Mouse (Mus musculus) inflammation-experienced regulatory T-cells, adult 16 weeks (primary cell): ENCODE results near the gene 4930544G11Rik. TPM values are rescaled to one million over a fixed set of nuclear protein-coding genes. Genes with fewer than 3 reads are reported as not detected.

Source experiments
- polyA plus RNA-seq: library from polyadenylated mRNA; unstranded; fragments of 100-300 nt; shearing (Covaris generic); gene quantifications from one replicate; pipeline ENCODE4 v1.2.1, GENCODE M21; 2017

4930544G11Rik gene
- not detected for polyA plus RNA-seq

DNA sequence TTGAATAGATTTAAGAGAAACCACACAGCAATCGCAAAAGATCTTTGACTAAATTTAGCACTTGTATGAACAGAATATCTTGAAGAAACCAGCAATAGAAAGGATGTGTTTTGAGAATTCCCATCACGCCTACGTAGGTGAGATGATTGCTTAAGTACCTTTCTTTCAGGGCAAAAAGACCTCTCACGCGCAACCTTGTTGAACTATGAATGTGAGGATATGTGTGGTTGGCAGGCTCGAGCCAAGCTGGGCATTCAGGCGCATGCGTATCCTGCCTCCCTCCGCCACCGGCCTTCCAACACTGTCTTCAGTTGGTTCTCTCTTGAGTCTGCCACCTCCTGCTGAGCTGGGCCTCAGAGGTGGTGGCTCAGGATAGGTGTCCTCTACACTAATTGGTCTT is at the start of gene 4930544G11Rik:
TSS of gene 4930544G11Rik (plus strand) at position 301 of the 400 bp plus-strand sequence.

Other genes starting within 250 kb of the 4930544G11Rik start
- 4.6 TPM for gene Prdm5, start 173.6 kb upstream of the 4930544G11Rik start, polyA plus RNA-seq